Mouse (Mus musculus): ENCODE data around the gene Gabbr1. TPM values are rescaled to one million over a fixed set of nuclear protein-coding genes. Genes with fewer than 3 reads are reported as not detected.

Gene Gabbr1
- polyA plus RNA-seq, 1 experiment from 2014 or later: 12.6 TPM

DNA sequence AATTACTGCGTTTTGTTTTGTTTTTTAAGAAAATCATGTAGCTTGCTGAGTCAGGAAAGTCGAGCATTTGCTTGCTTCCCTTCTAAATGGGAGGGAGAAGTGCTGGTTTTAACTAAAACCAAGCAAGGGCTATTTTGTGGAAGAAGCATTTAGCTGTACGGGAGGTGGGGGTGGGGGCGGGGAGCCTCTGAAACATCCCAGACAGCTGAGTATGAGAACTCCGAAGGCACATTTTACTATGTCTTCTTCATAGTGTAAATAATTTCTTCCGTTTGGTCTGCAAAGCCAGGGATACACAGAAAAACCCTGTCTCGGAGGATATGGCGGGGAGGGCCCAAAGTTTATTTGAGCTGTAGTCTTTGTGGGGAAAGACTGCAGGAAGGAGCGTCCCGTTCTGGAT, 17.6 kb upstream of the Gabbr1 start:
- ATAC-seq (replicated peaks; ENCODE audit: low FRiP score, low TSS enrichment, low read depth): peak; percentile 56
- 4% methylated on average over 10 of the region's 10 CpGs for WGBS
- Histone ChIP-seq H3K36me3 (ENCODE audit: control insufficient read depth, insufficient read depth, low read length) (no peaks in the 10 kb centered on the region), H3K4me2 (ENCODE audit: low read length) (peak overlapping the region; percentile 47), H3K4me1 (replicated peaks; ENCODE audit: control insufficient read depth, insufficient read depth, low read length) (0 out of 2 replicates have a peak, but pooled peaks cover 5% of the 10 kb centered on the region), H3K4me3 (ENCODE audit: low read depth, low read length) (peak overlapping the region; percentile 44), H3K9me3 (ENCODE audit: control insufficient read depth, low read length) (no peaks in the 10 kb centered on the region), H3K9ac (ENCODE audit: low read length) (peak overlapping the region; percentile 46), H3K27me3 (replicated peaks; ENCODE audit: control insufficient read depth, insufficient read depth, low read length) (no peaks in the 10 kb centered on the region), H3K27ac (ENCODE audit: low read depth) (peak overlapping the region; percentile 97)
- no peak for DNase-seq (ENCODE audit: low spot score)

GRCm38 (mm10) chr17:37028683-37029120, 17.1 kb upstream of the Gabbr1 start:
- WGBS: 0% methylated on average over 14 of the region's 14 CpGs

DNA sequence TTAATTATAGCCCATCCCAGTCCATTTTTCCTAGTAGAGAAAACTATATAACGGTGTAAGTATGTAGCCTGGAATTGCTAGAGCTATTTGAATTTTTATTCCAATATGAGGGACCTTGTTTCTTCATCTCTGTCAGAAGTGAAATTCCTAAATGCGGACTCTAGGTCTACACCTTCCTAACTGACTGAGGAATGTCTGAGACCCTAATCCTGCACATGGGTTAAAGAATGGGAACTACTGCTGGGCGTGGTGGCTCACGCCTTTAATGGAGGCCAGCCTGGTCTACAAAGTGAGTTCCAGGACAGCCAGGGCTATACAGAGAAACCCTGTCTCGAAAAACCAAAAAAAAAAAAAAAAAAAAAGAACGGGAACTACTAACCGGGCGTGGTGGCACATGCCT, 16.6 kb upstream of the Gabbr1 start:
- ATAC-seq (replicated peaks; ENCODE audit: low FRiP score, low TSS enrichment, low read depth): 0 out of 2 replicates have a peak, but pooled peaks have one; percentile 3
- H3K27me3 ChIP-seq (replicated peaks; ENCODE audit: control insufficient read depth, insufficient read depth, low read length): no peaks in the 10 kb centered on the region
- peak overlapping the region; percentile 47 for H3K4me2 ChIP-seq (ENCODE audit: low read length)
- no peaks in the 10 kb centered on the region for H3K36me3 ChIP-seq (ENCODE audit: control insufficient read depth, insufficient read depth, low read length)
- H3K27ac ChIP-seq (ENCODE audit: low read depth): peak overlapping the region; percentile 97
- no peaks in the 10 kb centered on the region for H3K9me3 ChIP-seq (ENCODE audit: control insufficient read depth, low read length)
- H3K4me3 ChIP-seq (ENCODE audit: low read depth, low read length): peak overlapping the region; percentile 44
- DNase-seq (ENCODE audit: low spot score): no peak
- 0 out of 2 replicates have a peak, but pooled peaks cover 5% of the 10 kb centered on the region for H3K4me1 ChIP-seq (replicated peaks; ENCODE audit: control insufficient read depth, insufficient read depth, low read length)
- peak overlapping the region; percentile 46 for H3K9ac ChIP-seq (ENCODE audit: low read length)
- WGBS: 55% methylated on average over 8 of the region's 8 CpGs

More at GRCm38 (mm10) chr17:37028683-37029120, 17.1 kb upstream of the Gabbr1 start:
- Histone ChIP-seq H3K4me3 (ENCODE audit: low read depth, low read length) (peak overlapping the region; percentile 44), H3K9me3 (ENCODE audit: control insufficient read depth, low read length) (no peaks in the 10 kb centered on the region), H3K4me1 (replicated peaks; ENCODE audit: control insufficient read depth, insufficient read depth, low read length) (0 out of 2 replicates have a peak, but pooled peaks cover 5% of the 10 kb centered on the region), H3K36me3 (ENCODE audit: control insufficient read depth, insufficient read depth, low read length) (no peaks in the 10 kb centered on the region), H3K9ac (ENCODE audit: low read length) (peak overlapping the region; percentile 46), H3K27ac (ENCODE audit: low read depth) (peak overlapping the region; percentile 97), H3K27me3 (replicated peaks; ENCODE audit: control insufficient read depth, insufficient read depth, low read length) (no peaks in the 10 kb centered on the region), H3K4me2 (ENCODE audit: low read length) (peak overlapping the region; percentile 47)
- DNase-seq (ENCODE audit: low spot score): peak; percentile 98
- peak; percentile 99 for ATAC-seq (replicated peaks; ENCODE audit: low FRiP score, low TSS enrichment, low read depth)

GRCm38 (mm10) chr17:37039127-37039894, 6.5 kb upstream of the Gabbr1 start:
- H3K4me3 ChIP-seq (ENCODE audit: low read depth, low read length): no peak overlapping the region
- H3K9ac ChIP-seq (ENCODE audit: low read length): no peak overlapping the region
- 79% methylated on average over 2 of the region's 2 CpGs for WGBS
- no peak overlapping the region for H3K27ac ChIP-seq (ENCODE audit: low read depth)
- H3K4me1 ChIP-seq (replicated peaks; ENCODE audit: control insufficient read depth, insufficient read depth, low read length): no peaks in the 10 kb centered on the region
- DNase-seq (ENCODE audit: low spot score): no peak
- no peaks in the 10 kb centered on the region for H3K36me3 ChIP-seq (ENCODE audit: control insufficient read depth, insufficient read depth, low read length)
- no peaks in the 10 kb centered on the region for H3K9me3 ChIP-seq (ENCODE audit: control insufficient read depth, low read length)
- no peaks in the 10 kb centered on the region for H3K27me3 ChIP-seq (replicated peaks; ENCODE audit: control insufficient read depth, insufficient read depth, low read length)
- no peak overlapping the region for H3K4me2 ChIP-seq (ENCODE audit: low read length)
- ATAC-seq (replicated peaks; ENCODE audit: low FRiP score, low TSS enrichment, low read depth): no peak

DNA sequence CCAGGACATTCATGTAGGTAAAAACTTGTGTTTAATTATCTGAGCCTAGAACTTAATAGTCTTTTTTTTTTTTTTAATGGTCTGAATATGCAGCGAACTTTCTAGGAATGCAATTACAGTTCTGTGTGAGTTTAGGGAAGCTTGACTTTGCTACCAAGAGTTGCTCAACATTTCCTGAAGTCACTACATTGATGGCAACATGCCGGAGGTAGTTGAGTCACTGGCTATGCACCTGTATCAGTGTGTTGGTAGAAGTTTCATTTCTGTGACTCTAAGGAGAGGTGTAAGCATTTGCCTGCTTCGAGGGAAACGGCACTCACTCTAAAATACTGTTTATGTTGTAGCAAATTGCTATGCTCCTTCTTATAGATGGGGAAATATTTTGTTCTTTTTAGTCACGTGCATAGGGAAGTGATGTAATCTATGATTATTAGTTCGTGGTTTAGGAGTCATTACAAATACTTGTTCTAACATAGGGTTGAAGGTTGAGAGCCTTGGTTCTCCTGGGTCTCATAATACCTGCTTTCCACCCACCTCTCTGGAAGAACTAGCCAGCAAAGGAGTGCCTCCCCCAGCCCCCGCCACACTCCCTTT, 1.0 kb upstream of the Gabbr1 start:
- H3K4me2 ChIP-seq (ENCODE audit: low read length): peak overlapping the region; percentile 88
- H3K27ac ChIP-seq (ENCODE audit: low read depth): peak overlapping the region; percentile 33; the same call in 1 of the 2 replicates
- no peaks in the 10 kb centered on the region for H3K27me3 ChIP-seq (replicated peaks; ENCODE audit: control insufficient read depth, insufficient read depth, low read length)
- H3K9ac ChIP-seq (ENCODE audit: low read length): peak overlapping the region; percentile 88
- H3K4me3 ChIP-seq (ENCODE audit: low read depth, low read length): peak overlapping the region; percentile 74
- no peak for ATAC-seq (replicated peaks; ENCODE audit: low FRiP score, low TSS enrichment, low read depth)
- no peaks in the 10 kb centered on the region for H3K9me3 ChIP-seq (ENCODE audit: control insufficient read depth, low read length)
- DNase-seq (ENCODE audit: low spot score): no peak
- no peaks in the 10 kb centered on the region for H3K36me3 ChIP-seq (ENCODE audit: control insufficient read depth, insufficient read depth, low read length)
- H3K4me1 ChIP-seq (replicated peaks; ENCODE audit: control insufficient read depth, insufficient read depth, low read length): peaks cover 10% of the 10 kb centered on the region
- 69% methylated on average over 7 of the region's 7 CpGs for WGBS

DNA sequence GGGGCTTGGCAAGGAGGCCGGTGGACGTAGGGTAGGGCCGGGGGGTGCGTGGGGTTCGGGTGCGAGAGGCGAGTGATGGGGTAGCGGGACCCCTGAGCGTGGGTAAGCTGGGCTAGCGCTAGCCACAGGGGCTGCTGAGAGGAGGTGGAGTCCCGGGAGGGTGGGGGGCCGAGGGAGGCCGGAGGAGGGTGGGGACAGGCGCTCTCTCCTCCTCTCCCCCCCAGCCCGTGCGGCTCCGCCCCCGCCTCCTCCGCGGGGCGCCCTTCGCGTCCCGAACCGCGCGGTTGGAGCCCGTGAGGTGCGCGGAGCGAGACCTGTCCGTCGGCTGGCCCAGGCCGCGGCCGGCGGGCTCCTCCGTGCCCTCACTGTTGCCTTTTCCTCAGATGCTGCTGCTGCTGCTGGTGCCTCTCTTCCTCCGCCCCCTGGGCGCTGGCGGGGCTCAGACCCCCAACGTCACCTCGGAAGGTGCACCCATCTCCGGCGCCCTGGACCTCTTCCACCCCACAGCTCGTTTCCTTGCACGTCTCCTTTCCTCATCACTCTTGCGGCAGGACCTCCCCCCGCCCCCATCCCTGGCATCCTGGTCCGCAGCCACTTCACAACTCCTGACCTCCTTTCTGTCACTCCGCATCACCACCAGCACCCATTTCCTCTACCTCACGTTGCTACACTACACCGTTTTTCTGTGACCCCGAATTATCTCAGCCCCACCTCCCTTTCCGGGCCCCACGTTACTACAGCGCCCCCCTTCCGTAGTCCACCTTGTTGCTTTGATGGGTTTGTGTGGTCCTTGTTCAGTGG, 746 bp downstream of the Gabbr1 start:
- peak overlapping the region; percentile 74 for H3K4me3 ChIP-seq (ENCODE audit: low read depth, low read length)
- under 1% methylated on average over 36 of the region's 58 CpGs for WGBS
- H3K9me3 ChIP-seq (ENCODE audit: control insufficient read depth, low read length): no peaks in the 10 kb centered on the region
- no peaks in the 10 kb centered on the region for H3K36me3 ChIP-seq (ENCODE audit: control insufficient read depth, insufficient read depth, low read length)
- H3K4me2 ChIP-seq (ENCODE audit: low read length): peak overlapping the region; percentile 88
- peak overlapping the region; percentile 77 for H3K27ac ChIP-seq (ENCODE audit: low read depth)
- peak overlapping the region; percentile 88 for H3K9ac ChIP-seq (ENCODE audit: low read length)
- ATAC-seq (replicated peaks; ENCODE audit: low FRiP score, low TSS enrichment, low read depth) (peak; percentile 72), DNase-seq (ENCODE audit: low spot score) (peak; percentile 72)
- peaks cover 15% of the 10 kb centered on the region for H3K4me1 ChIP-seq (replicated peaks; ENCODE audit: control insufficient read depth, insufficient read depth, low read length)
- H3K27me3 ChIP-seq (replicated peaks; ENCODE audit: control insufficient read depth, insufficient read depth, low read length): no peaks in the 10 kb centered on the region

- peaks cover 15% of the 10 kb centered on the region for H3K4me1 ChIP-seq (replicated peaks; ENCODE audit: control insufficient read depth, insufficient read depth, low read length)
- H3K27ac ChIP-seq (ENCODE audit: low read depth): no peak overlapping the region
- H3K4me3 ChIP-seq (ENCODE audit: low read depth, low read length): peak overlapping the region; percentile 74
- no peaks in the 10 kb centered on the region for H3K36me3 ChIP-seq (ENCODE audit: control insufficient read depth, insufficient read depth, low read length)
- H3K9me3 ChIP-seq (ENCODE audit: control insufficient read depth, low read length): no peaks in the 10 kb centered on the region
- WGBS: 24% methylated on average over 19 of the region's 19 CpGs
- DNase-seq (ENCODE audit: low spot score) (no peak), ATAC-seq (replicated peaks; ENCODE audit: low FRiP score, low TSS enrichment, low read depth) (no peak)
- H3K27me3 ChIP-seq (replicated peaks; ENCODE audit: control insufficient read depth, insufficient read depth, low read length): no peaks in the 10 kb centered on the region
- peak overlapping the region; percentile 88 for H3K4me2 ChIP-seq (ENCODE audit: low read length)
- H3K9ac ChIP-seq (ENCODE audit: low read length): no peak overlapping the region
Measured at GRCm38 (mm10) chr17:37047332-37047976, 1.7 kb downstream of the Gabbr1 start.

- H3K36me3 ChIP-seq (ENCODE audit: control insufficient read depth, insufficient read depth, low read length): no peaks in the 10 kb centered on the region
- WGBS: 31% methylated on average over 3 of the region's 3 CpGs
- H3K9me3 ChIP-seq (ENCODE audit: control insufficient read depth, low read length): no peaks in the 10 kb centered on the region
- no peak overlapping the region for H3K27ac ChIP-seq (ENCODE audit: low read depth)
- peaks cover 15% of the 10 kb centered on the region for H3K4me1 ChIP-seq (replicated peaks; ENCODE audit: control insufficient read depth, insufficient read depth, low read length)
- no peak for ATAC-seq (replicated peaks; ENCODE audit: low FRiP score, low TSS enrichment, low read depth)
- no peak overlapping the region for H3K9ac ChIP-seq (ENCODE audit: low read length)
- H3K4me2 ChIP-seq (ENCODE audit: low read length): no peak overlapping the region
- H3K4me3 ChIP-seq (ENCODE audit: low read depth, low read length): no peak overlapping the region
- no peaks in the 10 kb centered on the region for H3K27me3 ChIP-seq (replicated peaks; ENCODE audit: control insufficient read depth, insufficient read depth, low read length)
- no peak for DNase-seq (ENCODE audit: low spot score)
Measured at GRCm38 (mm10) chr17:37047981-37048380, 2.2 kb downstream of the Gabbr1 start.

Data from intestine, embryonic 14.5 days (tissue).